Mouse (Mus musculus): ENCODE data around the gene Cdc42se1.

Cdc42se1 gene

DNA sequence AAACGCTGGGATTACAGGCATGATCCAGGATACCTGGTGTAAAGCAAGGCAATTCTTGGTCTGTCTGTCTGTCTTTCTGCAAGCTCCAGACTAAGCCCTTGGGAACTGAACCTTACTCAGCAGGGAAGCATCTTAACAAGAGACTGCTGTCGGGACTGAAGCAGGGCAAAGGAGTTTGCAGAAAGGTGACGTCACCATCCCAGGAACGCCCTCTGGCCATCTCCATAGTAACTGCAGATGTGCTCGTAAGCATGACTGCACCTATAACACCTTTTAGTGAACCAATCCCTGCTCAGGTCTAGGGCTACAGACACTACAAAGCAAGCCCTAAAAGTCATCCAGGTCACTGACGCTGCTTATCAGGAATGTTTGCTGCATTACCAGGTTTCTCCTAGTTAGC lies 4.2 kb upstream of the Cdc42se1 start:
- DNase-seq (ENCODE audit: low spot score): peak; percentile 68

- peak; percentile 20 for DNase-seq (ENCODE audit: low spot score)
Measured at GRCm38 (mm10) chr3:95227214-95227613, 1.3 kb upstream of the Cdc42se1 start.

GRCm38 (mm10) chr3:95228894-95229780 lies 605 bp downstream of the Cdc42se1 start:
- DNase-seq (ENCODE audit: low spot score): peak; percentile 29

DNA sequence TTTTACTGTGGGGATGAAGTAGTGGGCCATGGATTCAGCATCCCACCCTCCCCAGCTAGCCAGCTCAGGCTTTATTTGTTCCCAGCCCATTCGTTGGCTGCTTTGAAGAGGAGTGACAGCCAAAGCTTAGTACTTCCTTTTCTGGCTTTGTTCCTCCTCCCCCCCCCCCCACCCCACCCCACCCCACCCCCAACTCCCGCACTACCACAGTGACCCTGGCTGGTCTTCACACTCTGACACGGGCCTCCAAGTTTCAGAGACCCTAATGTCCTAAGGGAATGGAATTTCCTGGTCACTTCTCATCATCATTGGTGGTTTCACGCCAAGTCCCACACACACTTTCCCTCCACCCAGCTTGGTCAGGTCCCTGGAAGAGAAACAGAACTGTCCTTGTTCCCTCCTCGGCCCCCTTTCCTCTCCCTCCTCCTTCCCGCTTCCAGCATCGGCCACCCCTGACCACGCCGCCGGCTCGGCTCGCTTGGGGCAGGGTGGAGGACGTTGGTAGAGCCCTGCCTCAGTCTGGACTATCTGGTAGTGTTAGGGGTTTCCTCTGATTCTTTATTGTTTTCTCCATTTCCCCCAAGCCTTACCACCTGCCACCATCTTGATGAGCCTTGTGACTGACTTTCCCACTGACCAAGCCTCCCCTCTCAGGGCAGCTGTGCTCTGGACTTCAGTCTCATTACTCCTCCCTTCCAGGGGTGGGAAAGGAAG lies 1.4 kb downstream of the Cdc42se1 start:
- peak; percentile 22 for DNase-seq (ENCODE audit: low spot score)

GRCm38 (mm10) chr3:95230495-95231297 lies 2.2 kb downstream of the Cdc42se1 start:
- peak; percentile 18 for DNase-seq (ENCODE audit: low spot score)

GRCm38 (mm10) chr3:95231298-95232221 lies 3.0 kb downstream of the Cdc42se1 start, which contains the start of gene Mllt11:
Gene Mllt11 (minus strand): TSS chr3:95232171.
- DNase-seq (ENCODE audit: low spot score): no peak

DNA sequence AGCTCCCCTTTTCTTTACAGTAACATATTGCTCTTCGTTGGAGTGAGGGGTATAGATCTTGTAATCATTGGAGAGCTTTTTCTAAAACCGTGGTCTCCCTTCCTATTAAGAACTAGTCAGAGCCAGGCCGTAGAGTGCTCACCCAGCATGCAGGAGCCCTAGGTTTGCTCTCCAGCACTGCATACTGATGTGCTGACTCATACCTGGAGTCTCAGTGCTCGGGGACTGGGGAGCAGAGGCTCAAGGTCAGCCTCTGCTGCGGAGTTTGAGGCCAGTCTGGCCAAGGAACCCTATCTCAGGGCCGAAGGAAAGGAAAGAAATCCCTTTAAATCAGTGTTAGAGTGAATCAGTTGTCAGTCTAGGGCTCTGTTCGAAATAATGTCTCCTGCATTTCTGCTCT lies 4.2 kb downstream of the Cdc42se1 start:
- DNase-seq (ENCODE audit: low spot score): no peak

DNA sequence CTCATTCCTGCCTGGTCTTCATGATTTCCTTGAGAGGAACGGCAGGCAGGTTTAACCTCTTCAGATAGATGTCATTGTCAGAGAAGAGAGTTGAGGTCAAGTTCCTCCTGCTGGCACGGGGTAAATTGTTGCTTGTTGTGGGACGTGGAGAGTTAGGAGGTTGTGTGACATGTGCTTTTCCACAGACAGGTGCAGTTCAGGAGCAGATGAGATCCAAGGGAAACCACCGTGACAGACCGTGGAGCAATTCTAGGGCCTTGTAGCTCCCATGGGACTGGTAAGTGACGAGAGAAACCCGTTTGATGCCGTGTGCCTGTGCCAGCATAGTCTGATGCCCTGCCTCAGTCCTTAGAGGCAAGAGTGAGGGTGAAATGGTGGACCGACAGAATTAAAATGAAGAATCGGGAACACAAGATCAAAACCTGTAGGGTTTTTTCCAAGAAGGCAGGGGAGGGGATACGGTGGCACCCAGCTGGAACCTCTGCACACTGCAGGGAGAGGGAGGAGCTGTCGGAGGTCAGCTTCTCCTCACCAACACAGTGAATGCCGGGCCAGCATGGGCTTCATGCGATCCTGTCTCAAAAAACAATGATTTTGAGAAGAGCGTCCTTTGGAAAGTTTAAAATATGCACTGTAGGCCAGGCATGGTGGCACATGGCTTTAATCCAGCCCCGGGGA lies 4.9 kb downstream of the Cdc42se1 start:
- DNase-seq (ENCODE audit: low spot score): no peak

GRCm38 (mm10) chr3:95235386-95236301 lies 7.1 kb downstream of the Cdc42se1 start:
- no peak for DNase-seq (ENCODE audit: low spot score)

GRCm38 (mm10) chr3:95237541-95238099 lies 9.1 kb downstream of the Cdc42se1 start:
- no peak for DNase-seq (ENCODE audit: low spot score)

DNA sequence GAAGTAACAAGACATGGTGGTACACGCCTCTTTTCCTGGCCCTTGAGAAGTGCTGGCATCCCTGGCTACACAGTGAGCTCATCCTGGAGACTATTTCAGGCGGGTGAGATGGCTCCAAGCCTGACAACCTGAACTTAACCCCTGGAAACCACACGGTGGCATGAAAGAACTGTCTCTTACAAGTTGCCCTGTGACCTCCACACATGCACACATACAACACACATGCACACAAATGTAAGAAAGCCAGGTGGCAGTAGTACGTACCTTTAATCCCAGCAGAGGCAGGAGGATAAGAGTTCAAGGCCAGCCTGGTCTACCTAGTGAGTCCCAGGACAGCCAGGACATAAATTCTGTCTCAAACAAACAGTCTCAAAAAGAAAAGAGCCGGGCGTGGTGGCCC lies 10.5 kb downstream of the Cdc42se1 start:
- DNase-seq (ENCODE audit: low spot score): no peak

DNA sequence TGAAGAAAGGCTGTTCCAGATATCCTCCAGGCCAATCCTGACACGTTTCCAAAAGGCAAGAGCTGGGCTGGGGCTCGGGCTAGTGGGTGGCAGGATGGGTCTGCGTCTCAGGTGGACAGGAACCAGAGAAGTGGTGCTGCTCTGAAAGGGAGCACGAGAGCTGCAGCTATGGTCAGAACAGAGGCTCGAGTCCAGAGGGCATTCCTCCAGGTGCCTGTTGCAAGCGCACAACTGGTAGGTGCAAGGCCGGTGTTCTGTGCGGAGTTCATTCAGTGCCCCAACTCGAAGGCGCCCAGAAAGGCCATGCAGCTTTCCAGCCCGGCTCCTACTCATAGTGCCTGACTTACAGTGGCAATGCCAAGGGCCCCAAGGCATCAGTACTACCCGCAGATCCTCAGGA lies 11.4 kb downstream of the Cdc42se1 start:
- DNase-seq (ENCODE audit: low spot score): no peak

DNA sequence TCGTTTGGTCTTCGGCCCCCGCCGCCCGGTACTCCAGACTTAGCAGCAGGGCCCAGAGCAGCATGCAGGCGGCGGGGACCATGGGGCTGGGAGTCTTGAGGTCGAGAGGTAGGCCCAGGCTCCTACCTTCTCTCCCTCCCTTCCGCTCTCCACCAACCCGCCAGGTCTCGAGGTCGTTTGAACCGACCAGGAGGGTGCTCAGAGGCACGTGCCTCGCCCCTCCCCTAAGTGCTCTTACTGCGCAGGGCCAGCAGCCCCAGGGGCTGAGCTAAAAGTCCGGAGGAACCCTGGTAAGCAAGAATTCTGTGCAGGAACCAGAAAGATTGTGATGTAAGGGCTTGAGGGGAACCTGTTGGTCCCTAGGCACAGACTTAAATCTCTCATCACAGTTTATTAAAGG lies 12.4 kb downstream of the Cdc42se1 start:
- no peak for DNase-seq (ENCODE audit: low spot score)

DNA sequence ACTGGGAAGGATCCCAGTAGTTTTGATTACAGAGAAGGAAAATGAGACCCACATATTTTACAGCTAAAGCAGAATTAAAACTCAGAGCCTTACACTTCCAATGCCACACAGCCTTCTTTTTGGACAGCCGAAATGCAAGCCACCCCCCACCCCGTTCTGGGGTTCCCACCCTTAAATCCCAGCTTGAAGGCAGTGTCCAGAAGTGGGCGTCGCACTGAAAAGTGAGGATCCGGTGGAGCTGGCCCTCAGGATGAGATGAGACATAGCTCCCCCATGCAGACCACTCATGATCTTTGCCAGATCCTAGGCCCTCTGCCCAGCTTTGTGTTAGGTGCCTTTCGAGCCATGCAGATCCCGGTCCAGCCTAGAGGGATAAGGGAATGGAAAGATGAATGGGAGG lies 13.0 kb downstream of the Cdc42se1 start, which contains the start of gene Gm128:
Gene Gm128 (minus strand): TSS at position 101 of the 400 bp plus-strand sequence.
- no peak for DNase-seq (ENCODE audit: low spot score)

DNA sequence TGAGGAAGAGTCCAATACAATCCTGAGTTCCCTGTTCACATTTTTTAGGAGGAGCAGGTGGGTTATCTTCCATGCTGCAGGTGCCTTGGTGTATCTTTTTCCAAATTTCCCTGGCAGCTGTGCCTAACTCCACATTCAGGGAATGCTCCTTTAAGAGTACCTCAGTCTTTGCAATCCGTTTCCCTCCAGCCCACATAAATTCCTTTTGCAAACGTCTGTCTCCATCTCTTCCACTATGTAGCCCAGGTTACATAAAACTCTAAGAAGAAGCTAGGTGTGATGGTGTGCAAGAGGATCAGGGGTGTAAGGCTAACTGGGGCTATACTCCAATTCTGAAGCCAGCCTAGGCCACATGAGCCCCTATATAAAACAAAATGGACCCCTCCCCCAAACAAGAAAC lies 14.6 kb downstream of the Cdc42se1 start:
- DNase-seq (ENCODE audit: low spot score): no peak

DNA sequence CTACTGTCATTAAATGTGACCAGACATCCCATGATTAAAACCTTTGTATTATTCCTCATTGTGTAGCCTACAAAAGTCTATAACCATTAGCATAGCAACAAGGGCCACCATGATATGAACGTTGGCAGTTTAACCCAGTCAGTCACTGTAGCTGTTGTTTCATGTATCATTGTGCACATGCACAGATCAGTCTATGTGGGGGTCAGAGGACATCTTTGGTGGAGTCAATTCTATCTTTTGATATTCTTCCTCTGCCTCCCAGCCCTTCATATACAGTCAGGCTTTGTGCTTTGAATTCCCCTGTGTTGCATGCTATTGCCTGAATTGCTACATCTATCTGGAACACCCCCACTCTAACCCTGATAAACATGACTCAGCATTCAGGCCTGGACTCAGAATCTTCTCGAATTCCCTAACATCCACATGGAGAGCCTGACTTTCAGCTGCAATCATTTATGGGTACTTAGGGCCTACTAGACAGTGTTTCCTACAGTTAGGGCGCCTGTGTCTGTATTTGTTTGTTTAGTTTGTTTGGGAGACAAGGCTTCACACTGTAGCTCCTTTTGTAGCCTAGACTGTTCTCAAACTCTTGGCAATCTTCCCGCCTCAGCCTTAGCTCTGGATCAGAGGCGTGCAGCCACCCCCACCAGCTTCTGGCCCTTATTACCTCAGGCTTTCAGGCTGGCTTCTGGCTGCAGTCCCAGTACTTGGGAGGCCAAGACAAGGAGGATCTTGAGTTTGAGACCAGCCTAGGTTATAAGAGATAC lies 18.1 kb downstream of the Cdc42se1 start:
- DNase-seq (ENCODE audit: low spot score): no peak

GRCm38 (mm10) chr3:95247660-95248336 lies 19.3 kb downstream of the Cdc42se1 start:
- DNase-seq (ENCODE audit: low spot score): no peak

DNA sequence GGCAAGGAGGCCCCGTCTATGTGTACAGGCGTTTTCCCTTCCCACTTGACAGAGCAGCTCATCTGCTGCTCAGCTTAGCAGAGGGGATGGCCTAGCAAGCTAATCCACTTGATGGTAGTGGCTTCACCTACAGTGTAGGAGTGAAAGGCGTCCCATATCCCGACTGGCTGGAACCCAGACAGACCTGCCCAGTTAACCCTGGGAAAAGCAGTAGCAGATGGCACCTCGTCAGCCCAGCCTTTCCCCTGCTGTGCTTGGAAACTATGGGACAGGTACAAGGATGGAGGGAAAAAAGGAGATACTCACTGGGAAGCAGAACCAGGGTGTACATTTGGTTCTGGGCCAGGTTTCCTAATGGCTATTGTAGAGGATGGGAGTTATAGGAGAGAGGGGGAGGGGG lies 21.8 kb downstream of the Cdc42se1 start:
- DNase-seq (ENCODE audit: low spot score): no peak

Measured in retina, embryonic 14.5 days (tissue).